8 mouse cellular contexts compared by ENCODE assay signal in genomic region chr11:67051676-67052320, GRCm38 (mm10). TPM values are rescaled to one million over a fixed set of nuclear protein-coding genes. Genes with fewer than 3 reads are reported as not detected.
DNase-seq lines count a peak whose midpoint lies in the region; ATAC-seq and TF ChIP-seq lines count a peak whose summit lies in the region.

No protein-coding gene starts in this region.

- H3K9me3 ChIP-seq in embryonic facial prominence, embryonic 10.5 days = no peaks in the 10 kb centered on the region
- H3K9me3 ChIP-seq in intestine, embryonic 15.5 days = no peaks in the 10 kb centered on the region
- H3K9me3 ChIP-seq in midbrain, embryonic 14.5 days (ENCODE audit: control insufficient read depth, low read length) = no peaks in the 10 kb centered on the region

- no peaks in the 10 kb centered on the region for H3K27me3 ChIP-seq in embryonic facial prominence, embryonic 10.5 days (replicated peaks; ENCODE audit: low read depth, poor library complexity, severe bottlenecking)
- no peaks in the 10 kb centered on the region for H3K27me3 ChIP-seq in intestine, embryonic 15.5 days (replicated peaks)
- no peaks in the 10 kb centered on the region for H3K27me3 ChIP-seq in midbrain, embryonic 14.5 days (ENCODE audit: control insufficient read depth, insufficient read depth, low read length)

- peak overlapping the region; percentile 63 for H3K4me2 ChIP-seq in intestine, embryonic 15.5 days (replicated peaks)
- peak overlapping the region; percentile 78 for H3K4me2 ChIP-seq in midbrain, embryonic 14.5 days (ENCODE audit: low read length)

- peak overlapping the region; percentile 94 for H3K9ac ChIP-seq in intestine, embryonic 15.5 days
- H3K9ac ChIP-seq in midbrain, embryonic 14.5 days (replicated peaks; ENCODE audit: low read length) = peak overlapping the region; percentile 69

- H3K4me1 ChIP-seq in lung, adult 2 months (ENCODE audit: control insufficient read depth, insufficient read depth, low read length) = peaks cover 2% of the 10 kb centered on the region; the same call in 1 of the 2 replicates
- H3K4me1 ChIP-seq in embryonic facial prominence, embryonic 10.5 days = peaks cover 20% of the 10 kb centered on the region
- H3K4me1 ChIP-seq in intestine, embryonic 15.5 days (replicated peaks) = peaks cover 8% of the 10 kb centered on the region; the same call in 1 of the 2 replicates
- H3K4me1 ChIP-seq in midbrain, embryonic 14.5 days (ENCODE audit: control insufficient read depth, insufficient read depth, low read length) = peaks cover 16% of the 10 kb centered on the region

- TF ChIP-seq CTCF in lung, adult 2 months (IDR thresholded peaks at IDR 0.05; ENCODE audit: insufficient read depth, low read length) = no peak

- H3K27ac ChIP-seq in embryonic facial prominence, embryonic 10.5 days (replicated peaks) = peak overlapping the region; percentile 86
- H3K27ac ChIP-seq in intestine, embryonic 15.5 days = peak overlapping the region; percentile 76
- H3K27ac ChIP-seq in midbrain, embryonic 14.5 days (replicated peaks; ENCODE audit: low read depth, low read length) = peak overlapping the region; percentile 76

- H3K4me3 ChIP-seq in lung, adult 2 months (replicated peaks; ENCODE audit: extremely low read depth, low read depth, low read length) = peak overlapping the region; percentile 92
- H3K4me3 ChIP-seq in embryonic facial prominence, embryonic 10.5 days = peak overlapping the region; percentile 88
- H3K4me3 ChIP-seq in intestine, embryonic 15.5 days (replicated peaks) = peak overlapping the region; percentile 99
- H3K4me3 ChIP-seq in midbrain, embryonic 14.5 days (replicated peaks; ENCODE audit: low read depth, low read length) = peak overlapping the region; percentile 94

- peaks cover 48% of the 10 kb centered on the region for H3K36me3 ChIP-seq in embryonic facial prominence, embryonic 10.5 days (replicated peaks)
- H3K36me3 ChIP-seq in intestine, embryonic 15.5 days = peaks cover 5% of the 10 kb centered on the region; the same call in 1 of the 2 replicates
- H3K36me3 ChIP-seq in midbrain, embryonic 14.5 days (ENCODE audit: control insufficient read depth, insufficient read depth, low read length) = peaks cover 19% of the 10 kb centered on the region

- peak; percentile 75 for ATAC-seq in intestine, embryonic 15.5 days
- peak; percentile 31; the same call in 1 of the 2 replicates for ATAC-seq in midbrain, embryonic 14.5 days (ENCODE audit: low FRiP score, low TSS enrichment)

- WGBS in lung, adult 2 months = 6% methylated on average over 16 of the region's 16 CpGs
- WGBS in embryonic facial prominence, embryonic 10.5 days = 10% methylated on average over 16 of the region's 16 CpGs
- WGBS in intestine, embryonic 15.5 days = 8% methylated on average over 16 of the region's 16 CpGs
- 10% methylated on average over 16 of the region's 16 CpGs for WGBS in midbrain, embryonic 14.5 days

- DNase-seq in lung, adult 2 months = no peak
- DNase-seq in lung, postnatal 25 days (ENCODE audit: low spot score) = no peak
- DNase-seq in embryonic facial prominence, embryonic 10.5 days (ENCODE audit: low spot score) = no peak
- DNase-seq in midbrain, embryonic 14.5 days = no peak
- no peak for DNase-seq in embryo, embryonic 11 days
- DNase-seq in cerebellum, adult 9-11 months = no peak
- no peak for DNase-seq in spleen, adult 18-20 months

- TF ChIP-seq POLR2A in lung, adult 2 months (IDR thresholded peaks at IDR 0.05; ENCODE audit: borderline replicate concordance, extremely low read depth, low read depth, low read length) = no peak

RNA-seq across cellular contexts. Expression of gene Adprm, which starts 0.6 kb away (rescaled TPM):
- polyA plus RNA-seq in lung, adult 2 months (2012; rRNA removed) = 10.2 and 16.6 TPM in 2 replicates
- polyA plus RNA-seq in embryonic facial prominence, embryonic 10.5 days (2016; fragmentation: Nextera tagmentation; extraction: Ambion mirVana) = 30.4 and 32.6 TPM in 2 replicates
- polyA plus RNA-seq in intestine, embryonic 15.5 days (2015; fragmentation: Nextera tagmentation; extraction: Ambion mirVana) = 20.8 and 24.2 TPM in 2 replicates
- polyA plus RNA-seq in midbrain, embryonic 14.5 days (2014; fragmentation: Nextera tagmentation; extraction: Ambion mirVana) = 29.3 and 36.6 TPM in 2 replicates

RNA-seq across cellular contexts. Expression of gene Sco1, which starts 0.7 kb away (rescaled TPM):
- 2.8 and 3.5 TPM in 2 replicates for polyA plus RNA-seq in lung, adult 2 months (2012; rRNA removed)
- polyA plus RNA-seq in embryonic facial prominence, embryonic 10.5 days (2016; fragmentation: Nextera tagmentation; extraction: Ambion mirVana) = 23.7 and 26.4 TPM in 2 replicates
- 19.5 and 20.7 TPM in 2 replicates for polyA plus RNA-seq in intestine, embryonic 15.5 days (2015; fragmentation: Nextera tagmentation; extraction: Ambion mirVana)
- 11.3 and 13.1 TPM in 2 replicates for polyA plus RNA-seq in midbrain, embryonic 14.5 days (2014; fragmentation: Nextera tagmentation; extraction: Ambion mirVana)

RNA-seq across cellular contexts. Expression of gene Myh3, which starts 26.3 kb away (rescaled TPM):
- polyA plus RNA-seq in lung, adult 2 months (2012; rRNA removed) = 0.08 TPM in 1 of 2 replicates, not detected in the other
- 0.21 and 0.30 TPM in 2 replicates for polyA plus RNA-seq in embryonic facial prominence, embryonic 10.5 days (2016; fragmentation: Nextera tagmentation; extraction: Ambion mirVana)
- 0.48 and 1.2 TPM in 2 replicates for polyA plus RNA-seq in intestine, embryonic 15.5 days (2015; fragmentation: Nextera tagmentation; extraction: Ambion mirVana)
- polyA plus RNA-seq in midbrain, embryonic 14.5 days (2014; fragmentation: Nextera tagmentation; extraction: Ambion mirVana) = 0.12 and 0.18 TPM in 2 replicates

RNA-seq across cellular contexts. Expression of gene Tmem220, which starts 26.8 kb away (rescaled TPM):
- polyA plus RNA-seq in lung, adult 2 months (2012; rRNA removed) = 3.1 and 5.8 TPM in 2 replicates
- polyA plus RNA-seq in embryonic facial prominence, embryonic 10.5 days (2016; fragmentation: Nextera tagmentation; extraction: Ambion mirVana) = 0.69 and 1.2 TPM in 2 replicates
- polyA plus RNA-seq in intestine, embryonic 15.5 days (2015; fragmentation: Nextera tagmentation; extraction: Ambion mirVana) = 2.7 and 3.0 TPM in 2 replicates
- polyA plus RNA-seq in midbrain, embryonic 14.5 days (2014; fragmentation: Nextera tagmentation; extraction: Ambion mirVana) = 0.30 and 0.50 TPM in 2 replicates
